In genomic region chr12:88467257-88467656, GRCm38 (mm10) we compare ENCODE assay signal across 19 mouse cellular contexts.
"Had no signal": no experiment of that assay in that cellular context is flagged by ENCODE, and none has a peak within 500 bp of the region (broad histone marks: within the 10 kb centered on the region; RNA-seq: fewer than 3 reads in every experiment).

No protein-coding gene starts in this region.

- H3K4me3 ChIP-seq: limb, embryonic 15.5 days; liver, embryonic 12.5 days; megakaryocyte, embryonic 14.5 days; myocyte; neural tube, embryonic 12.5 days; stomach, embryonic 15.5 days had no signal

- ATAC-seq: liver, embryonic 12.5 days had no signal

- H3K27me3 ChIP-seq: limb, embryonic 15.5 days; liver, embryonic 12.5 days; megakaryocyte, embryonic 14.5 days; neural tube, embryonic 12.5 days; stomach, embryonic 15.5 days had no signal

- H3K4me2 ChIP-seq: limb, embryonic 15.5 days; liver, embryonic 12.5 days; lung, embryonic 14.5 days; midbrain, embryonic 11.5 days; neural tube, embryonic 12.5 days; stomach, embryonic 15.5 days had no signal

- DNase-seq: kidney, adult 11 months; kidney, adult 9 months; kidney, postnatal 36 days; layer of hippocampus, adult 9-11 months; layer of hippocampus, postnatal 36 days; lung, embryonic 14.5 days; lung, postnatal 10 days; lung, postnatal 4 days; retina, postnatal 1 day; right cerebral cortex, postnatal 4 days; thymus, adult 2 months had no signal

- H3K36me3 ChIP-seq: limb, embryonic 15.5 days; liver, embryonic 12.5 days; neural tube, embryonic 12.5 days; stomach, embryonic 15.5 days had no signal

- H3K9me3 ChIP-seq: limb, embryonic 15.5 days; liver, embryonic 12.5 days; megakaryocyte, embryonic 14.5 days; neural tube, embryonic 12.5 days; stomach, embryonic 15.5 days had no signal

- H3K4me1 ChIP-seq: limb, embryonic 15.5 days; neural tube, embryonic 12.5 days; stomach, embryonic 15.5 days had no signal

- H3K27ac ChIP-seq: kidney, postnatal 0 days; limb, embryonic 15.5 days; liver, embryonic 12.5 days; neural tube, embryonic 12.5 days; stomach, embryonic 15.5 days had no signal

- H3K9ac ChIP-seq: limb, embryonic 15.5 days; liver, embryonic 12.5 days; lung, embryonic 14.5 days; neural tube, embryonic 12.5 days; stomach, embryonic 15.5 days had no signal
